Mouse (Mus musculus): ENCODE data around the gene Npcd.

DNA sequence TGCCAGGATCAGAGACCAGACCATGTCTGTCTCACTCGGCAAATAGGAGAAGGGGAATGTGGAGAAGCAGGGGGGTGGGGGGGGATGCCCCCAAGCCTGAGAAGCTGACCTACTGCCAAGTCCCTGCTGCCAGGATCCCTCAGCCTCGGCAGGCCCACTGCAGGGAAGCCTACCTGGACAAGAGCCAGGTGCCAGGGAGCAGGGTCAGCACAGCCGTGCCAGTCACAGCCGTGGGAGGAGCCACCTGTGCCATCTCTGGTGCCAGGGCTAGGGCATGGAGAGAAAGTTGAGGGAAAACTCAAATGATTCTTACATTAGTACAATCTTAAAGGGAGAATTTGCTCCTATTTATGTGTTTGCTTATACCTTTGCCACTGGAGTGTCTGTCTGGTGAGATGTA is 31.7 kb downstream of the Npcd start:
- TF ChIP-seq POLR2A (IDR thresholded peaks at IDR 0.05; ENCODE audit: borderline replicate concordance, low read depth, low read length): no peak
- no peak for TF ChIP-seq CTCF (IDR thresholded peaks at IDR 0.05; ENCODE audit: low read depth, low read length)
